Mouse (Mus musculus): ENCODE measurements at regions not wholly inside any gene's neighbourhood (a gene's known extent, or its start where the extent isn't known, plus 50 kb on each side); places are given as distances from the start of the nearest gene placed in this dataset.

DNA sequence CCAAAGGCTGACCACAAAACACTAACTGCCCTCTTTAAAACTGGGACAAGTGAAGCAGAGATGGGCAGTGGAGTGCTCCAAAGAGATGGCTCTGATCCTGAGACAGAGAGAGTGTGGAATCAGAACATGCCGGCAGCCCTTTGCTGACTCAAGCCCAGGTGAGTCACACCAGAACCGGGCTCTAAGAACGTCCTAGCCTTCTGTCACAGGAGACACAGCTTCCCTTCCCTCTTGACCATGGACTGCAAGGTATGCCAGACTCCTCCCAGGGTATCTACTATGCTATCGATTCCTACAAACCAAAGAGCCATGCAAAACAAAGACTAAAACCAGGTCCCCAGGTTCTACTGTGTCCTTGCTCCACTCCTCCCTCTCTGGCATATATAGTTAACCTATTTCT, 98.0 kb downstream of the Dhx15 start:
- no peak for DNase-seq (ENCODE audit: low spot score in 2 of 2)

DNA sequence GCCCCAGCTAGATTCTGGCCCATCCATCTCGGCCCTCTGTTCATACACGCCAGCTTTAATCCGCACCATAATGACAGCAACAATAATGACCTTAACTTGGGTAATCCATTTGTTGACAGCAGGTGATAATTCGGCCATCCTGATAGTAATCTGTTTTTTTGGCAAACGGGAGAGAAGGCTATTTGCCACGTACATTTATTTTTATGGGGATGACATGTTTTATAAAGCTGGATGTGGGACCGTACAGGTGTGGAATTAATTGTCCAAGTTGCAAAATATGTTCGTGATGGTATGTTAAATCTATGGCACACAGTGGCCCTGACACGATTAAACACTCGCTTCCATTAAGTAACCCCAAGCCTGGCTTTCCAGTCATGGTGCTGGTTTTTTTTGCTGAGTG, 102.2 kb downstream of the Dhx15 start:
- no peak for DNase-seq (ENCODE audit: low spot score in 2 of 2)

DNA sequence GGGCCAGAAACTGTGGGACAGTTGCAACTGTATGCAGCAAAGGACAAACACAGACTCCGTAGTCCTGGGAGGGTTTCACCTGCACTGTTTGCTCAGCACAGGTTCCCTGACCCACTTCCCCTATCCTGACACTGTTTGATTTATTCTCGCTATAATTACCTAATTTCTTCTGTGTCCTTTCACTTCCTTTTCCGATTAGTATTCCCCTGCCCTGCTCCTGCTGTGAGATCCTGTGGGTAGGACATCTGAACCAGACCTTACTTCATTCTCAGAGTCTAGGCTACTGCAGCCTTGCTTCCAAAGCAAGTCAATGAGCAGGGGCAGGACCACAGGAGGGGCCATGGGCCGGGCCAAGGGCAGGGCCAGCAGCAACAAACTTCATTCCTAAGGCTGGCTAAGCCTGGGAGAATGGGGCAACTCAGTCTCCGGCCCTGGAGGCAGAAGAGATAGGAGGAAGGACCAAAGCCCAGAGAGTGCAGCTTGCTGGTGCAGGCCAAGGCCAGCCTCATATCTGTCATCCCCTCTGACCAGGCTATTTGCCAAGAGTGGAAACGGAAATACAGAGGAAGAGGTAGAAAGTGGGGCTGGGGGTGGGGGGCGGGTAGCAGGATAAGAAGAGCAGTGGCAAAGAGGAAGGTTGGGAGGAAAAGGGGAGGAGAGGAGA, 103.4 kb downstream of the Dhx15 start:
- DNase-seq (ENCODE audit: low spot score in 2 of 2) = no peak

DNA sequence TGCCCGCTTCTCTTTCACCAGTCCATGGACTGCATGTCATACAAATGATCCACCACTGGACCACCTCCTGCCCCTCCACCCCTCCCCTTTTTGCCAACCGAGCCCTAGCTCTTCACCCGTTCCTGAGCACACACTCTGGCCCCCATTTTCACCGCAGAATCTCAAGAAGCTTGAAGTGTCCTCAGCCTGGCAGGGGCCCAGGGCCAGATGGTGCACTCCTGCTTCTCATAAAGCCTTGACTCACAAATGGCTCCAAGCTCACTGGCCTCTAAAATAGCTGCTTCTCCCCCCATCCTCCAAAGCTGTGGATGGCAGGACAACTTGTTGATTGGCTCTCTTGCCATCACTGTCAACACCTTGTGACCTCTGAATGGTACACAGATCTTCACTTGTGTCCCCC, 110.0 kb downstream of the Dhx15 start:
- no peak for DNase-seq (ENCODE audit: low spot score in 2 of 2)

DNA sequence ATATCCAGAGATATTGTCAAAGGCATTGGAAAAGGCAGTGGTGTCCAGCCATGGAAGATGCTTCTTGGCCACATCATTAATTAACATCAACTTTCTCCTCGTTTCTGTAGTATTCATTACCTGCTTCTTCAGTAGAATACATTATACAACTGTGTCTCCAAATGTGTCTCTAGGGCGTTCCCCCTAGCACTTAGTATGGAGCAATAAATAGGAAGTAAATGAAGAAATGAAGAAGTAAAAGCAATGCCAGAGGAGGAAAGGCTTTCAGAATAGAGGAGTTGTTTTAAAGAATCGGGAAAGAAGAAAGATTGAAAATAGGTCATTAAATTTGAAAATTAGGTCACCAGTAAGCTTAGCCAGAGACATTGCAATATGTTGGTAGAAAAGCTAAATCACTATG, 112.6 kb downstream of the Dhx15 start:
- DNase-seq (ENCODE audit: low spot score in 2 of 2) = no peak

DNA sequence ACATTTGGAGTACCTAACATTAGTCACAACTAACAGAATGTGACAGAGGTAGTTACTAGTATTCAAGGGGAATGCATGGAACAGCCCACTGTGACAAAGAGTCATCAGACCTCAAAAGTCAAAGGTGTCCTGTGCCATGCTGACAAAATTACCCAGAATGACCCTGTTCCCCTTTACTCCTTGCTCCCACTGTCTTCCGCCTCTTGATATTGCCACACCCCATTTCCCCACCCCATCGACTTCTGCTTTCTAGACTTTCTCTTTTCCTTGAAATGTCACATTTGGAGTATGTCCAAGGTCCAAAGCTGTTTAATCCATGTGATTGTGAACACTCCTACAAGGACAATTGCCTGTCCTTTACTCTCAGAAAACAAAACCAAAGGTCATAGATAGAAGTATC, 115.2 kb downstream of the Dhx15 start:
- DNase-seq (ENCODE audit: low spot score in 2 of 2) = no peak

DNA sequence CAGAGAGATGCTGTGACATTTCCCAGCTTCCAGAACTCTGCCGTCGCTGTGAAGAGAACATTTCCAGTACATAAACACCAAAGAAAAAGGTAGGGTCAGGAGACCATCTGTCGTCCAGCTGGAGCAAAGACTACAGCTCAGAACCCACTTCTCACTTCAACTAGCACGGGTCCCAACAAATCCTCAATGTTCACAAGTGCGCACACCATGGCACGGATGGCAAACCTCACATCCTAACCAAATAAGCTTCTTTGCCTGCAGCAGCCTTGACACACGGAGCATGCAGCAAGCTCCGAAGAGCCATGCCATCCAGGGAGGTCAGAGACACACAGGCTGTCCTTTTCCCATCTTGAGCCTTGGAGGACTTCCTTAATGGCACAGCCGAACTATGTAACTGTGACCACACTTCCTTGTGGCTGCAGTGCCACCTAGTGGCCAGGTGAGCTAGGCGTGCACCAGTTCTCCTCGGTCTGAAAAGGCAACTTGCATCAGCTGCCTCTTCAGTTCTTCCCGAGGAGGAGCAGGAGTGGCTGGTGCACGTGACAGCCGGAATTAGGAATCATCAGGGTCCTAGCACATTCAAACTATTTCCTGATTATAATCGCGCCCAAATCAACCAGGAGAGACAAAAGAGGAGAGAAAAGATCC, 125.4 kb downstream of the Dhx15 start:
- DNase-seq (ENCODE audit: low spot score in 2 of 2) = peak; percentile 63 to 83

DNA sequence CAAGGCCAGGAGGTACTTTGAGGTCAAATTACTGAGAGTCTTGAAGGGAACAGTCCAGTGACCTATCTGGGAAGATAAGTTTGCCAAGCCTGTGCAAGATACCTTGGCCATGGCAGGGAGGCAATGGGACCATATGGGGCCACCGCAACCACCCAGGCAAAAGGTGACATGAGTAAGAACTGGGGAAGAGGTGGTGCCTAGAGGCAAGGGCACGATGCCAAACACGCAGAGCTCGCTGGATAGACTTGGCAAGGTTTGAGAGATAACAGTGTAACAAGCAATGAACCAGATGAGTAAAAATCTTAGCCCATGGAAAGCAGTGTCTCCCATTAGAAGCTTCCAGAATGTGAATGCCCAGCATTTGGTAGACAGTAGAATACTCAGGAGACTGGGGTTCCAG, 128.1 kb downstream of the Dhx15 start:
- DNase-seq (ENCODE audit: low spot score in 2 of 2) = no peak

DNA sequence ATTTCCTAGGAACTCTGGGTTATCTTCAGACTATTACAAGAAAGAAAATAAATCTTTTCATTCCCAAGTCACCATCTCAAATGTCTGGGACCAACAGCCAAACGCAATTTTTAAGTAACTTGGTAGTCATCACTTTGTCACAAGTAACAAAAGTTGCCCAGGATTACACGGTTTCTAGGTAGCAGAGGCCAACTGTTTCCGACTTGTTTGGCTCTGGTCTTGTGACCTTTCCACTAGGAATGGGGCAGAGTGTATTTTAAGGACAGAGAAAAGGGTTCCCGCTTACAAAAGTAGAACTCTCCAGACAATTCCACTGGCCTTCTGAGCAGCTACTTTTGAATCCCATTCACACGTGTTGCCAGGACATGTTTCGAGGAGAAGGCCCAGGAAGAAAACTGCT, 129.1 kb downstream of the Dhx15 start:
- no peak for DNase-seq (ENCODE audit: low spot score in 2 of 2)

DNA sequence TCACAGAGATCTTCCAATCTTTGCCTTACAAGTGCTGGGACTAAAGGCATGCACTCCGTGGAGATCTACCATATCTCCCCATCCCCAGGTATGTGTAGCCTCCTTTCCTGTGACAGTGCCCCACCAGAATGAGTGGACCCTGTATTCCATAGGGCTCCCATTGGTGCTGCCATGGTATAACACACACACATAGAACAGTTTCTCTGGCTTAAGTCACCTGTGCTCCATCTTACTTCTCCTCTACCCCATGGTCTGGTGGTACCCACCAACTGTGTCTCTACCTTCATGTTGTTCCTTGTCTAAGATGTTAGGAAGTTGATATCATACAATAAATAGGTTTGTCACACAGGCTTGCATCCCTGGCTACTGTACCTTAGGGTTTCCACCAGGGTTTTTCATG, 133.1 kb downstream of the Dhx15 start:
- DNase-seq (ENCODE audit: low spot score in 2 of 2) = no peak

DNA sequence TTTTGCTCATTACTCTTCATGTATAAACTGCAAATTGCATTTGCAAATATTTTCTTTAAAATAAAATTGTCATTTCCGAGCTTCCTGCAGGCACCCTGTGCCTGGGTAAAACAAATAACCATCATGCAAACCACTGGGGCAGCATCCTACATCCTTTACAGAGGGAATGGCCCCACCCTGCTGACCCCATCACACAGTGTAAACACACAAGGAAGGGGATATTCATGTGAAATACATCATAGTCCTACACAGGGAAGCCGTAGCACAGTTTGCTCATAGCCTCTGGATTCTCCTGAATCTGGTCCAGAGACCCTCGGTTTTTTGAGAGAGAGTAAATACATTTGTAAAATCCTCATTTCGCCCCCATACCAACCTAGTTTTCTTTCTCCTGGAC, 138.2 kb downstream of the Dhx15 start:
- no peak for DNase-seq (ENCODE audit: low spot score in 2 of 2)

DNA sequence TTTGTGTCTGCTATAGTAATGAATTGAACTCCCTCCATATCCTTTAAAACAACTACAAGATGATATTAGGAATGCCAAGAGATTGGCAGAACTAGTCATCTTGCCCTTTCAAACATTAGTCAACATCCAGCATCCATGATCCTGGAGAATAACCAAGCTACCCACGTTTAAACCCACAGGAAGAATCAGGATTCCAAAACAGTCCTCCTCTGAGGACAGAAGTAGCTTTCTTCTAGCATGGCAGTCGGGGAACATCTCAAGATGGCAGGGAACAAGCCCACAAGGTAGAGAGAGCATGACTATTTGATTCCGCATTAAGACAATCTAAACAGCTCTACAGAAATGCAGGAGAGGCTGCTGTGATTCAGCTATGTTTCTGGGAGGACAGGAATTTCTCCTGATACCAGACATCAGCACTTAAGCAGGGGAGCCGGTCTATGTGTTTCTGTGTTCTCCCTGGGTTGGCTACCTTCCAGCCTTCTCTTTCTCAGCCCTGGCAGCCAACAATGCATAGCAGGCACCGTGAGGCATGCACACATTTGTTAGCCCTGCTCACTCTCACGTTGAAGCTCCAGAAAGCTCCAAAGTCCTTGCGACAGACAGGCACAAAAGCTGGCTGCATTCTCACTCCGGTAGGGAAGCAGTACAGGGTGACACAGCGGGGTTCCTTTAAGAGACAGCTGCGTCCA, 138.8 kb downstream of the Dhx15 start:
- DNase-seq (ENCODE audit: low spot score in 2 of 2) = no peak

DNA sequence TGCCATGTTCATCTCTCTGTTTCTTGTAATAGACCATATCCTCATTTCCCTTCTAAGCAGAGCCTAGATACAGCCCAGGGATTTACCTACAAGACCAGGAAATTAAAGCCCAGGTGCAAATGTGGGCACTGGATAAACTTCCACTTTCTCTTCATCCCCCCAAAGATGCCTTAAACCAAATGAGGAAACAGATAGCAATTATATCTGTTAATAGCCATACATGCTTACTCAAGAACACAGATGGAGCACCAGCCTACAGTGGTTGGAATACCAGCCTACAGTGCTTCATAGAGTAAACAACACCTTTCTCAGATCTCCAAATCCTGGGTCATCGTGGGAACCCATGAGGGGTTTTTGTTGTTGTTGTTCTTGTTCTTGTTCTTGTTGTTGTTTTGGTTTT, 141.5 kb downstream of the Dhx15 start:
- no peak for DNase-seq (ENCODE audit: low spot score in 2 of 2)

DNA sequence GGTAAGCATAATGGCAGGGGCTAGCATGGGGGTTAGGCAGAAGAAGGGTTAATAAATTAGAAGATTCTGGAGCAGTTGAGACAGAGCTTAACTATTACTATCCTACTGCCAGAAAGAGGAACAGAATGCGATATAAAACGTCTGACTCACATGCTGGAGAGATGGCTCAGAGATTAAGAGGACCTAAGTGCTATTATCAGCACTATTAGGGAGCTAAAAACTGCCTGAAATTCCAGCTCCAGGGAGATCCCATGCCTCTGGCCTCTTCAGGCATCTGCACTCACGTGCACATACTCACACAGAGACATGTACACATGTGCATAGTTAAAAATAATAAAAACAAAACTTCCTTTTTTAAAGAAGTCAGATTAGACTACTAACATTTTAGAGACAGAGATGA, 143.6 kb downstream of the Dhx15 start:
- DNase-seq (ENCODE audit: low spot score in 2 of 2) = no peak

DNA sequence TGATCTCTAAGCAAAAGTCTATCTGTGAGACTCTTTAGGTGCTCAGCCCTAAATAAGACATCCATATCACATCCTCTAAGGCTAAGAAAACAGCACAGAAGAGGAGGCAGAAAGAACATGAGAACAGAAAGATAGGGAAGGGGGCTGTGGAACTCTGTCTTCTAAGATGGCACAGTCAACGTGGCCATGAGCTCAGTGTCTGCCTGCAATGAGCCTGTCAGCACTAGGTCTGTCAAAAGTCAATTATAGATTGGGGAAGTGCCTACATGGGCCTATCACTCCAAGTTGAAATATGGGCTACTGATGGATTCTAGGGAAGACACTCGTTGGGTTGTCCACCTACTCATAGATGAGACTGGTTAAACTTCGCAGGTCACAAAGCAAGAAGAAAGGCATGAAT, 146.2 kb downstream of the Dhx15 start:
- DNase-seq (ENCODE audit: low spot score in 2 of 2) = no peak

DNA sequence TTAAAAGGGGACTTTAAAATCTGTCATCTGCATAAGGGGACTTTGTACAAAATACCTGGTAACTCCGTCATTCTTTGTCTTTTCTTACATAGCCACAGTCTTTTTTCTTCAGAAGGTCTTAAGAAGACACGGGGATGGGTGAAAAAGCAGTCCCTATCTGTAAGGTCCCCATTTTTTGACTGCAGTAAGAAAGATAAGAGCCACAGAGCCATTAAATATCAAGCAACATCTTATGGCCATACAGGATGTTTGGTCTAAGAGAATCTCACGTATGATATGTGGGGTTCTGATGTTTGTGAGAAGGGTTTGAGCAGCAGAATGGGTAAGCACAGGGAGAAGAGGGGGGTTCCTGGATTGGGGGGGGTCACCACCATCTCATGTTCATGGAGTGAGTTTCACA, 148.9 kb downstream of the Dhx15 start:
- DNase-seq (ENCODE audit: low spot score in 2 of 2) = no peak

DNA sequence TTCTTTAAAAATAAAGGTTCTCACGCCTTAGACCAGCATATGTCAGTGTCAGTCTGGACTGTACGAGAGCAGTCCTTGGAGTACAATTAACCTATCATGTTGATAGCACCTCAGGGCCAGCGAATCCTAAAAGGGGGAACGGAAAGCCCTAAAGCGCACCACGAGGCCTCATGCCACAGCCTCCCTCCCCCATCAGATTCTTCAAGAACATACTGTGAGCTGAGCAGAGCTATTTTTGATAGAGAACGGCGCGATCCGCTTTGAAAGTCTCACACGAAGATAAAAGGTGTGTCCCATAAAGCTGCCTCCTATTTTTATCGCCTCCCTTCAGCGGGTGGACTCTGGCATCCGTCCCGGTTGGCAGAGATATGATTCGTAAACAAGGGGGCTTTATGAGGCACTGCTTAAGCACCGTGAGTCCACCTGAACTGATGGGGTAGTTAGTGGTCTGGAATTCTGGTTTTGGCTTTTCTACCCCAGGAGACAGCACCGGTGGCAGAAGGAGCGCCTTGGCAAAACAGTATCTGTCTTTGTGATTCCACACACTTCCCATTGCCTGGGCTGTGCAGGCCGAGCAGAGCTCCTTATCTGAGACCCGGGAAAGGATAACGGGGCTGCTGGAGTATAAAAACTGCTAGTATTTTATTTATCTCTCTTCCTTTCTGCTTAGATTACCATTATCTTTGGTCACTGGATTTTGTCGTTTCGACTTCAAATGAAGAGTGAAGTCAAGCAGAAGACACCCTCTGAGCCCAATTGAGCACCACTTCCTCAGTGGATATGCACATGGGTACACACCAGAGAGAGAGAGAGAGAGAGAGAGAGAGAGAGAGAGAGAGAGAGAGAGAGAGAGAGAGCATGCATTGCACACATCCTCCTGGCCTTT, 149.6 kb downstream of the Dhx15 start:
- peak; percentile 10 to 23 for DNase-seq (ENCODE audit: low spot score in 2 of 2)

DNA sequence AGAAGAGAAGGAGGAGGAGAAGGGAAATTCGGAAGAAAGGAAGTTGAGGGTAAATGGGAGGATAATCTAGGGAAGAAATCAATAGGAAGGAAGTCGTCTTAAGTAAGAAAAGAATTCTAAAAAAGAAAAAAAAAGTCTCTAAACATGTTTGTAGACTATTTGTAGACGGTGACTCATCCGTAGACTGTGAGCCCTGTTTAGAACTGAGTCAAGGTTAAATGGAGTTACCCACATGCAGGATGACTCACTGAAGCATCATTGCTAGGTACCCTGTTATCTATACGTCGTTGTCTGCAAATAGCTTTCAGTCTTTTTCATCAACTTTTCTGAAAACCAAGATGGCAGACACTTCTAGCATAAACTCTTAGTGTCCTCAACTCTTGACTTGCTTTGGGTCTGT, 155.0 kb downstream of the Dhx15 start:
- no peak for DNase-seq (ENCODE audit: low spot score in 2 of 2)

DNA sequence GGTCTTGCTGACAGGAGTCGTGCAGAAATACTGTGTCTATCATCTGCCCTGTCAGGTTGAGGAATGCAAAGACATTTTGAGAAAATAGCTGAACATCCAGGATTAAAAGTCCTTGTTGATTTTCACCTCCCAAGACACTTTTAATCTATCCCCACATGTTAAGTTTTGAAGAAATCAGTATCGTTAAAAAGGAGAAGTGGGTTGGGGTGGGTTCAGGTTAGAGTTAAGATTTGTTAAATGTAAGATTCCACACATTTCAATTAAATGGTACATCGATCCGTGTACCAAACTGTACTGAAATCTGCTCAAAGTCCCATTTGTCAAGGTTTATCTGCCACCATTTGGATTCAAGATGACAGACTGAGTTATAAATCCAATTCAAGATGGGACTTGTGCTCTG, 162.8 kb downstream of the Dhx15 start:
- DNase-seq (ENCODE audit: low spot score in 2 of 2) = no peak

DNA sequence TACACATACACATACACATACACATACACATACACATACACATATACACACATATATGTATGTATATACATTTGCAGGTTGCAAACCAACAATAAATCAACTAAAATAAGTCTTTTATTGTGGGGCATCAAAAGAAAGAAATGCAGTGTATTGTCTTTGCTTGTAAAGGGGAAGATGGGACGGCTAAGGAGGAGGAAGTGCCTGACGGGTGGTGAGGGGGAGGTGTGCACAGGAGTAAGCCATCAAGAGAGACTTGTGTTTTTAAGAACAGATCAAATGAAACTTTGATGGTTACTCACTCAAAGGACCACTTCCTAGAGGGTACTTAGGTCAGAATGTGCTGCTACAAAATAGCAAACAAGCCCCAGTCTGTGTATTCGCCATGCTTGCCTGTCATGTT, 164.2 kb downstream of the Dhx15 start:
- DNase-seq (ENCODE audit: low spot score in 2 of 2) = no peak

DNA sequence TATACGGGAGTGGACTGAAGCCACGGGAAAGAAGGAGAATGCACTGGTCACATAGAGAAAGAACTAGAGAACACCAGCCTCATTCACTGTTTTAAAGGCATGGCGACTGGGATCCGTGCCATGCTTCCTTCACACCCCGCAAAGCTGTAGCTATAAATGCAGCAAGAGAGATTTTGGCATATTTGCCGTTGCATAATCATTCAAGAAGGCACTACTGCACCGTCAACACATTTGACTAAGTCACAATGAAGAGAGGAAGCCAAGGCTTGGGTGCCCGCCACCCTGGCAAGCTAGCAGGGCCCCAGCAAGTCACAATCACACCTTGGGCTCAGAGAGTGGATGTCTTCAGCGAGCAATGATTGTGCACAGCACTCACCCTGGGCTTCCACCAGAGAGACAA, 167.1 kb downstream of the Dhx15 start:
- no peak for DNase-seq (ENCODE audit: low spot score in 2 of 2)

DNA sequence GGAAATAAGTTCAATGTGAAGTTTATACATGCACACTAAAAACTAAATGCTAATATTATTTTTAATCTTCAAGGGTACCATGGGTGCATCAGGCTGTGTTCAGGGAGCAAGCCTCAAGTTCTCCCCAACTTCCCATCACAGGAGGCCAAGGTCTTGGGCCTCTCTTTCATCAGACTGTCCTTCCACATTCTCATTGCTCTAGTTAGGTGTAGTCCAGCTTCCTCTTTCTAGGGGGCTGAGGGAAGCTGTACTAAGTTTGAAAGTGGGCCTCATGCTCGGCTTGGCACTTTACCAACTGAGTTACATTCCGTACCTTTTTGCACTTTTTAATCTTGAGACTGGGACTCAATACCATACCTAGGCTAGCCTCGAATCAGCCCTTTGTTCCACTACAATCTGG, 173.3 kb downstream of the Dhx15 start:
- DNase-seq (ENCODE audit: low spot score in 2 of 2) = no peak
